8 mouse cellular contexts compared by ENCODE assay signal in the genomic region with DNA sequence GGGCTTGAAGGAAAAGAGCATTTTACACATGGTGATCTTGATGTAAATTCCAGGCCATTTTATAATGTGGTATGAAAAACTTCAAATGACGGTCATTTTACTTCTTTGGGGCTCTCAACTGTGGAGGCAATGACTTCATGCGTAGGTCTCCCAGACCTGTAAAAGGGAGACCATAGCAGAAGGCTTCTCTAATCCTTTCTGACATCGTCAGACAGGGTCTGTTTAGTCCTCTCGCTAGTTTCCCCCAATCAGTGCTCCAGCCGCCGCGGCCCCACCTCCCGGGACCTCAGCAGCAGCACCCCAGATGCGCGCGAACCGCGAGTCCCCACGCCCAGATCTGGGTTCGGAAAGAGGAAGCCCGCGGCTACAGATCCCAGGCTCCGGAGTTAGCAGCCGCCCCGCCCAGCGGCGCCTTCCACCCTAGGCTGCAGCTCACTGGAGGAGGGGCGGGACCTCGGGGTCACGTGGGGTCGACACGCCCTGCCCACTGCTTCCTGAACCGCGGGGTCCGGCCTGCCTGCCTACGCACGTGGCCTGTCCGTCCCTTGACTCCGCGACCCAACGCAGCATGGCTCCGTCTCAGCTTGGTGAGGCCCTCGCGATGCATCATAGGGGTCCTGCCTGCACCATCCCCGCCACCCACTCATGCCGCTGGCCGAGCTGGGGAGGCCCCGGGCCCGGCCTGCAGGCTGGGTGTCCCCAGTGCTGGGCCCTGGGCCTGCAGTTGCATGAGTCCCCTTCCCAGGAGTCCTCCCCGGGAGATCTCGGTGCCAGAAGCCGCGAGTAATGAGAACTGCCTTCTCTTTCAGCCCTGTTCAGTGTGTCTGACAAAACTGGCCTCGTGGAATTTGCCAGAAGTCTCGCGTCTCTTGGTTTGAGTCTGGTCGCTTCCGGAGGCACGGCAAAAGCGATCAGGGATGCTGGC. TPM values are rescaled to one million over a fixed set of nuclear protein-coding genes. Genes with fewer than 3 reads are reported as not detected.
A peak's percentile ranks its signal among the peaks of the same experiment; 100 is the strongest.
DNase-seq lines count a peak whose midpoint lies in the region; ATAC-seq and TF ChIP-seq lines count a peak whose summit lies in the region.

Gene Atic, plus strand, starts transcription at position 463 of the 925 bp plus-strand sequence.

- H3K4me2 ChIP-seq in embryonic facial prominence, embryonic 15.5 days (replicated peaks), result peak within 1 kb of the TSS; percentile 91
- H3K4me2 ChIP-seq in limb, embryonic 14.5 days (replicated peaks; ENCODE audit: low read depth, low read length, severe bottlenecking), result peak within 1 kb of the TSS; percentile 79
- H3K4me2 ChIP-seq in midbrain, postnatal 0 days (ENCODE audit: low read depth, low read length, poor library complexity, severe bottlenecking), result peak within 1 kb of the TSS; percentile 88

- 0 out of 2 replicates have a peak, but pooled peaks cover 2% of the 10 kb centered on the region for H3K9me3 ChIP-seq in embryonic facial prominence, embryonic 15.5 days (replicated peaks)
- H3K9me3 ChIP-seq in limb, embryonic 14.5 days (ENCODE audit: control insufficient read depth, low read length), result no peaks in the 10 kb centered on the region
- no peaks in the 10 kb centered on the region for H3K9me3 ChIP-seq in midbrain, postnatal 0 days (ENCODE audit: low read length)

- under 1% methylated on average over 55 of the region's 55 CpGs for WGBS in bone marrow, adult 2 months
- under 1% methylated on average over 55 of the region's 55 CpGs for WGBS in embryonic facial prominence, embryonic 15.5 days
- WGBS in limb, embryonic 14.5 days, result under 1% methylated on average over 52 of the region's 55 CpGs
- under 1% methylated on average over 52 of the region's 55 CpGs for WGBS in midbrain, postnatal 0 days

- no peak for TF ChIP-seq CTCF in bone marrow, adult 2 months (IDR thresholded peaks at IDR 0.05; ENCODE audit: control insufficient read depth, insufficient read depth, low read length)
- no peak for TF ChIP-seq CTCF in midbrain, postnatal 0 days (IDR thresholded peaks at IDR 0.05)

- H3K27ac ChIP-seq in bone marrow, adult 2 months (ENCODE audit: control insufficient read depth, insufficient read depth, low read depth, low read length, poor library complexity), result no peak within 1 kb of the TSS
- peak within 1 kb of the TSS; percentile 87 for H3K27ac ChIP-seq in embryonic facial prominence, embryonic 15.5 days (replicated peaks)
- H3K27ac ChIP-seq in limb, embryonic 14.5 days (replicated peaks; ENCODE audit: low read depth, low read length), result peak within 1 kb of the TSS; percentile 81
- H3K27ac ChIP-seq in midbrain, postnatal 0 days (ENCODE audit: low read depth, low read length), result peak within 1 kb of the TSS; percentile 89

- no peaks in the 10 kb centered on the region for H3K27me3 ChIP-seq in embryonic facial prominence, embryonic 15.5 days
- H3K27me3 ChIP-seq in limb, embryonic 14.5 days (ENCODE audit: control insufficient read depth, insufficient read depth, low read length), result no peaks in the 10 kb centered on the region
- H3K27me3 ChIP-seq in midbrain, postnatal 0 days (ENCODE audit: insufficient read depth, low read length), result no peaks in the 10 kb centered on the region

- peak within 1 kb of the TSS; percentile 85 for H3K4me3 ChIP-seq in bone marrow, adult 2 months (replicated peaks; ENCODE audit: control insufficient read depth, low read depth, low read length)
- peak within 1 kb of the TSS; percentile 71 for H3K4me3 ChIP-seq in embryonic facial prominence, embryonic 15.5 days (replicated peaks)
- H3K4me3 ChIP-seq in limb, embryonic 14.5 days (replicated peaks; ENCODE audit: low read length), result peak within 1 kb of the TSS; percentile 70
- H3K4me3 ChIP-seq in midbrain, postnatal 0 days (ENCODE audit: low read depth, low read length), result peak within 1 kb of the TSS; percentile 57

- peak; percentile 99 for ATAC-seq in embryonic facial prominence, embryonic 15.5 days (ENCODE audit: insufficient number of reproducible peaks, low FRiP score, low TSS enrichment, low read depth)
- peak; percentile 98 for ATAC-seq in limb, embryonic 14.5 days (ENCODE audit: low FRiP score, low read depth)
- ATAC-seq in midbrain, postnatal 0 days (ENCODE audit: low FRiP score), result peak; percentile 98

- TF ChIP-seq POLR2A in bone marrow, adult 2 months (IDR thresholded peaks at IDR 0.05; ENCODE audit: borderline replicate concordance, control insufficient read depth, low read depth, low read length), result peak; percentile 73; the same call in 1 of the 2 replicates
- TF ChIP-seq POLR2A in limb, embryonic 14.5 days (IDR thresholded peaks at IDR 0.05; ENCODE audit: borderline replicate concordance, extremely low read depth, insufficient read depth, insufficient read length), result 0 out of 2 replicates have a peak, but pooled peaks have one; percentile 14

- H3K9ac ChIP-seq in embryonic facial prominence, embryonic 15.5 days, result peak within 1 kb of the TSS; percentile 65
- peak within 1 kb of the TSS; percentile 76 for H3K9ac ChIP-seq in limb, embryonic 14.5 days (ENCODE audit: low read depth, low read length, severe bottlenecking)
- H3K9ac ChIP-seq in midbrain, postnatal 0 days (replicated peaks; ENCODE audit: low read length, poor library complexity, severe bottlenecking), result peak within 1 kb of the TSS; percentile 93

- H3K4me1 ChIP-seq in bone marrow, adult 2 months (ENCODE audit: control insufficient read depth, insufficient read depth, low read length), result no peaks in the 10 kb centered on the region
- 0 out of 2 replicates have a peak, but pooled peaks cover 7% of the 10 kb centered on the region for H3K4me1 ChIP-seq in embryonic facial prominence, embryonic 15.5 days
- no peaks in the 10 kb centered on the region for H3K4me1 ChIP-seq in limb, embryonic 14.5 days (ENCODE audit: control insufficient read depth, insufficient read depth, low read length)
- H3K4me1 ChIP-seq in midbrain, postnatal 0 days (ENCODE audit: insufficient read depth, low read length), result 0 out of 2 replicates have a peak, but pooled peaks cover 5% of the 10 kb centered on the region

- H3K36me3 ChIP-seq in embryonic facial prominence, embryonic 15.5 days, result peaks cover 25% of the 10 kb centered on the region
- peaks cover 30% of the 10 kb centered on the region for H3K36me3 ChIP-seq in limb, embryonic 14.5 days (ENCODE audit: control insufficient read depth, insufficient read depth, low read length)
- no peaks in the 10 kb centered on the region for H3K36me3 ChIP-seq in midbrain, postnatal 0 days (ENCODE audit: insufficient read depth, low read length)

- DNase-seq in 416B (ENCODE audit: low read depth), result peak; percentile 96
- peak; percentile 90 for DNase-seq in heart, adult 8-10 months (ENCODE audit: low spot score)
- peak; percentile 91 for DNase-seq in kidney, adult 9 months
- DNase-seq in limb, embryonic 14.5 days (ENCODE audit: low spot score), result peak; percentile 96
- DNase-seq in midbrain, postnatal 0 days (ENCODE audit: low spot score), result peak; percentile 92
- peak; percentile 71 to 78 for DNase-seq in spleen, postnatal 14 days (ENCODE audit: low spot score in 2 of 2)

RNA-seq across cellular contexts. Expression of gene Atic, which starts in this region (rescaled TPM):
- 23.4 and 24.3 TPM in 2 replicates for polyA plus RNA-seq in bone marrow, adult 2 months (2011; ENCODE audit: insufficient read depth, insufficient read length, low replicate concordance, missing spikeins)
- 51.7 and 56.8 TPM in 2 replicates for polyA plus RNA-seq in embryonic facial prominence, embryonic 15.5 days (2015; fragmentation: Nextera tagmentation; extraction: Ambion mirVana)
- total RNA-seq in heart, adult 8-10 months (2022), result 10 to 100 TPM; 22.8 to 26.1 (median 25.2) TPM
- 67.8 and 73.5 TPM in 2 replicates for polyA plus RNA-seq in limb, embryonic 14.5 days (2012; rRNA removed)
- polyA plus RNA-seq in limb, embryonic 14.5 days (2014; fragmentation: Nextera tagmentation; extraction: Ambion mirVana), result 56.0 and 59.3 TPM in 2 replicates
- 44.7 and 47.8 TPM in 2 replicates for total RNA-seq in midbrain, postnatal 0 days (2014; rRNA removed)
- polyA plus RNA-seq in midbrain, postnatal 0 days (2015; fragmentation: Nextera tagmentation; extraction: Ambion mirVana), result 26.5 and 27.4 TPM in 2 replicates
